Mouse (Mus musculus) forebrain, embryonic 16.5 days (tissue): ENCODE data around the gene Kdm2b. TPM values are rescaled to one million over a fixed set of nuclear protein-coding genes. Genes with fewer than 3 reads are reported as not detected.

Experiments used
- ATAC-seq: fragments of 200-750 bp; cut with Nextera tagmentation; 2 replicates; pipeline ENCODE4 v1.8.0; 2017; ENCODE audit warnings: mild to moderate bottlenecking, moderate library complexity
- H3K27ac ChIP-seq: fragments of 300-500 bp; sonication (generic); 2 replicates; pipeline ENCODE4 v1.5.1; 2014; ENCODE audit warnings: low read length, control low read depth
- H3K27me3 ChIP-seq: fragments of 300-500 bp; sonication (generic); replicated peaks from 2 replicates; pipeline ENCODE4 v1.6.1; 2014; ENCODE audit warnings: low read length; ENCODE audit not compliant: control insufficient read depth, insufficient read depth
- H3K36me3 ChIP-seq: fragments of 300-500 bp; sonication (generic); 2 replicates; pipeline ENCODE4 v1.6.1; 2014; ENCODE audit not compliant: control insufficient read depth, insufficient read depth
- H3K4me1 ChIP-seq: fragments of 300-500 bp; sonication (generic); replicated peaks from 2 replicates; pipeline ENCODE4 v1.6.1; 2014; ENCODE audit warnings: low read length; ENCODE audit not compliant: control insufficient read depth, insufficient read depth
- H3K4me2 ChIP-seq: fragments of 300-500 bp; sonication (generic); 2 replicates; pipeline ENCODE4 v1.6.1; 2014; ENCODE audit warnings: mild to moderate bottlenecking, low read length, control low read depth
- H3K4me3 ChIP-seq: fragments of 300-500 bp; sonication (generic); replicated peaks from 2 replicates; pipeline ENCODE4 v1.5.1; 2014; ENCODE audit warnings: mild to moderate bottlenecking, low read length, control low read depth
- H3K9ac ChIP-seq: fragments of 300-500 bp; sonication (generic); replicated peaks from 2 replicates; pipeline ENCODE4 v1.6.1; 2014; ENCODE audit warnings: low read depth, low read length, control low read depth
- H3K9me3 ChIP-seq: fragments of 300-500 bp; sonication (generic); 2 replicates; pipeline ENCODE4 v1.6.1; 2016; ENCODE audit warnings: low read length; ENCODE audit not compliant: control insufficient read depth
- WGBS: fragments of 180-500 bp; shearing (Covaris S2); extraction: QIAGEN DNeasy Blood & Tissue Kit; methylation state at CpG from one replicate; pipeline ENCODE4 v1.1.7; 2014; 5-methylcytosine and 5-hydroxymethylcytosine counted together
- polyA plus RNA-seq: library from polyadenylated mRNA; unstranded; fragments of >200 nt; fragmentation: Nextera tagmentation; extraction: Ambion mirVana; gene quantifications from 2 replicates; pipeline ENCODE4 v1.2.1, GENCODE M21; 2015

The Kdm2b gene
- polyA plus RNA-seq, 1 experiment from 2014 or later = 157 TPM

DNA sequence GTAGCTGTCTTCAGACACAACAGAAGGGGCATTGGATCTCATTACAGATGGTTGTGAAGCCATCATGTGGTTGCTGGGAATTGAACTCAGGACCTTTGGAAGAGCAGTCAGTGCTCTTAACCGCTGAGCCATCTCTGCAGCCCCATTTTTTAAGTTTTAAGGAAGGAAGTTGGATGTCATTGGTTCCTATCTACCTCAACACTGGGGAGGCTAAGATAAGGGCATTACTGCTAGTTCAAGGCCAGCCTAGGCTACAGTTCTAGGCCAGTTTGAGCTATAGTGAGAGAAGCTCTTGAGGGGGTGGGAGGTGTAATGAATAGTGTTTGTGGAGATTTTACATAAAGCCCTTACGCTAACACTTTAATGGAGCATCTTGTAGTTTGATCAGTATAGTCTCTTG, 126.6 kb downstream of the Kdm2b start:
- Histone ChIP-seq H3K9me3 (no peaks in the 10 kb centered on the region), H3K27me3 (no peaks in the 10 kb centered on the region), H3K4me1 (no peaks in the 10 kb centered on the region), H3K27ac (no peak overlapping the region), H3K36me3 (peaks cover 14% of the 10 kb centered on the region; the same call in 1 of the 2 replicates), H3K4me3 (no peak overlapping the region), H3K4me2 (no peak overlapping the region), H3K9ac (no peak overlapping the region)
- ATAC-seq = no peak
- WGBS = 94% methylated on average over 2 of the region's 2 CpGs

- H3K27me3 ChIP-seq = no peaks in the 10 kb centered on the region
- no peak overlapping the region for H3K27ac ChIP-seq
- 87% methylated on average over 3 of the region's 3 CpGs for WGBS
- no peak overlapping the region for H3K4me3 ChIP-seq
- H3K9ac ChIP-seq = no peak overlapping the region
- no peak overlapping the region for H3K4me2 ChIP-seq
- no peak for ATAC-seq
- no peaks in the 10 kb centered on the region for H3K9me3 ChIP-seq
- H3K4me1 ChIP-seq = peaks cover 9% of the 10 kb centered on the region
- H3K36me3 ChIP-seq = no peaks in the 10 kb centered on the region
These were observed 133.8 kb downstream of the Kdm2b start for GRCm38 (mm10) chr5:122855858-122856257.

DNA sequence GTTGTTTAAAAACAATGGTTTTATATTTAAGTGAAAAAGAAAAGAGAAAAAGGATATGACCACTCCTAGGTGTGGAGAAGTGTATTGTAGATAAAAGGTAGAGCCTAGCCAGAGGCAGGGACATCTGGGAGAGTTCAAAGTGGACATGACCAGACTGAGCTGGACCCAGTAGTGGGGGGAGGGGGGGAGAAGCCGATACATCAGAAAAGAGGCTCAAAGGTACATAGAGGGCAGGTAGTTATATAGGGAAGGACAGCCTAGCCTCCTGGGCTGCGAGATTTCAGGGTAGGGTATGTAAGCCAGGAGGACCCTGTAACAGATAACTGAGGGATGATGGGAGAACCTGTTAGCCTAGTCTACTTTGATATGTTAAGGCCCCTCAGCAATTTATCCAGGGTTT, 137.0 kb downstream of the Kdm2b start:
- Histone ChIP-seq H3K9ac (no peak overlapping the region), H3K4me3 (no peak overlapping the region), H3K4me2 (no peak overlapping the region), H3K27ac (no peak overlapping the region), H3K36me3 (no peaks in the 10 kb centered on the region), H3K27me3 (no peaks in the 10 kb centered on the region), H3K4me1 (peaks cover 22% of the 10 kb centered on the region), H3K9me3 (no peaks in the 10 kb centered on the region)
- no peak for ATAC-seq
- WGBS = 84% methylated on average over 2 of the region's 2 CpGs

DNA sequence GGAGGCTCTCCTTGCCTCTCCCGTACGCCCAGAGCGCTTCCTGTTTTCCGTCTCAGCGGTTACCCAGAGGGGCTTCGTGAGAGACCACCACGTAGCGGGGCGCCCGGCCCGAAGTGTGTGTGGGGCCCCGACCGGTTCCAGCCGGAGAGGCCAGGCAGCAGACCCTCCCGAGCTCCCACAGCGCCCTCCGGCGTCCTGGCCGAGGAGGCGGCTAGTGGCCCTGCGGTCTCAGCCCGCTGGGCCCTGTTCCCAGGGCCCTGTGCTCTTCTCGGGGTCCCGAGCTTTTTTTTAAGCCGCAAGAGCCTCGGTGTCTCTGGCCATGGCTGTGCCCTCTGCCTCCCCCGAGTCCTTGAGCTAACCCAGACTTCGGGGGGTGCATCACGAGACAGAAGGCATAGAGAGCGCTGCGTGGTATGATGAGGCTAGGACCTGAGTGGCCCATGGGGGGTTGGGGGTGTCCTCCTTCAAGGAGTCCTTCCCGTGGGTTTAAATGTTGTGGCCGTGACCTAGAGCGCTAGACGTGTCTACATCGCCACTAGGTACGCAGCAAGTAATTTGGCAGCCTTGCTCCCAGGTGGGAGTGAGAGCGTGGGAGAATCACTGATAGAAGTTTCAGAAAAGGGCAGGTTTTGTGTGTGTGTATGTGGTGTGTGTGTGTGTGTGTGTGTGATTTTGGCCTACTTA, 139.2 kb downstream of the Kdm2b start:
- ATAC-seq = peak; percentile 71
- under 1% methylated on average over 36 of the region's 38 CpGs for WGBS

DNA sequence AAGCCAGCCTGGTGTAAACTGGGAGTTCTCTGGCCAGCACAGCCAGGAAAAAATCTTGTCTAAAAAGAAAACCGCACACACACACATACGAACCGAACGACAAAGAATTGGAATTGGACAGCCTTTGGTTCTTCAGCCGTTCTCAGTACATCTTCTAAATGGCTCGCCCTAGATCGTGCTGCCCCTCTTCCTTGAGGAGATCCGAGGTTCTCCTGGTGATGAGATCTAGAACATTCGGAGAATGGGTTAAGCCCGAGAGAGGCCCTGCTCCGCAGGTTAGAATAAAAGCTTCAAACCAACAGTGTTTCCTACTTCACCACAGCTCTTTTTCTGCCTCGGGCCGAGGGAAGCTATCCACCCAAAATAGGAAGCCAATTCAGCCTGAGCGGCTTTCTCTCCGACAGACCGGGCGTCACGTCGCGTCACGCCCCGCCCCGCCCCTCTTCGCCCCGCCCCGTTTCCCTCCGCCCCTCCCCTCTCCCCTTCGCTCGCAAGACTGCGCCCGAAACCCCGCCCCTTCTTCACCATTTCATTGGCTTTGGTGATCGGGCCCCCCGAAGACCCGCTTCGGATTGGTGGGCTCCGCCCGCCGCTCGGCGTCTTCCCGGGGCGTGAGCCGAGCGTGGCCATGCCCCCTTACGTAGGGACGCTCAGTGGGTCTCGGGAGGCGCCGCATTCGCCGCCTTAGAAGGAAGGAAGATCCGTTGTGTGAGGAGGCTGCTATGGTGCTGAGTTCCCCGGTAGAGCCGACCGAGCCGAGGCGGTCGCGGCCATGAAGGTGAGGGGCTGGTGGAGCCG, 139.9 kb downstream of the Kdm2b start, which contains the start of gene Rnf34:
TSS of gene Rnf34 (plus strand) at position 528 of the 798 bp plus-strand sequence.
- H3K4me3 ChIP-seq = peak within 1 kb of the TSS; percentile 68
- H3K4me1 ChIP-seq = peaks cover 22% of the 10 kb centered on the region
- H3K36me3 ChIP-seq = no peaks in the 10 kb centered on the region
- H3K4me2 ChIP-seq = peak within 1 kb of the TSS; percentile 89
- peak within 1 kb of the TSS; percentile 92 for H3K27ac ChIP-seq
- no peaks in the 10 kb centered on the region for H3K27me3 ChIP-seq
- no peaks in the 10 kb centered on the region for H3K9me3 ChIP-seq
- under 1% methylated on average over 52 of the region's 61 CpGs for WGBS
- peak; percentile 100 for ATAC-seq
- H3K9ac ChIP-seq = peak within 1 kb of the TSS; percentile 92

More for the DNA sequence above, 139.2 kb downstream of the Kdm2b start:
- H3K36me3 ChIP-seq = no peaks in the 10 kb centered on the region
- H3K9ac ChIP-seq = peak overlapping the region; percentile 92
- peak overlapping the region; percentile 89 for H3K4me2 ChIP-seq
- peak overlapping the region; percentile 85 for H3K27ac ChIP-seq
- peaks cover 22% of the 10 kb centered on the region for H3K4me1 ChIP-seq
- no peaks in the 10 kb centered on the region for H3K9me3 ChIP-seq
- H3K27me3 ChIP-seq = no peaks in the 10 kb centered on the region
- H3K4me3 ChIP-seq = peak overlapping the region; percentile 68

DNA sequence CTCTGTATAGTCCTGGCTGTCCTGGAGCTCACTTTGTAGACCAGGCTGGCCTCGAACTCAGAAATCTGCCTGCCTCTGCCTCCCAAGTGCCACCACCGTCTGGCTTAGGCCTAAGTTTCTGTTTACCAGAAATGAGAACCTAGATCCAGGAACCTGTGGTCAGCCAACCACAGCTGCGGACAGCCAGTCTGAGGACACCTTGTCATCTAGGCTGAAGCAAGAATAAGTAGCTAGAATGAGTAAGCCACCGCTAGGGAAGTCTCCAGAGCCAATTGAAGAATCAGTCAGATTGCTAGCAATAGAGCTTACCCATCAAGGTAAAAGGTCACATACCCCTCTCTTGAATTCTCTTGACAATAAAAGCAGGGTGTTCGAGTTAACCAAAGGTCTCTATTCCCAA, 145.8 kb downstream of the Kdm2b start:
- ATAC-seq = no peak
- Histone ChIP-seq H3K27ac (no peak overlapping the region), H3K9me3 (no peaks in the 10 kb centered on the region), H3K4me2 (no peak overlapping the region), H3K4me3 (no peak overlapping the region), H3K27me3 (no peaks in the 10 kb centered on the region), H3K9ac (no peak overlapping the region), H3K36me3 (no peaks in the 10 kb centered on the region), H3K4me1 (0 out of 2 replicates have a peak, but pooled peaks cover 5% of the 10 kb centered on the region)
- 88% methylated on average over 5 of the region's 5 CpGs for WGBS

GRCm38 (mm10) chr5:122841126-122841525, 148.5 kb downstream of the Kdm2b start:
- no peaks in the 10 kb centered on the region for H3K9me3 ChIP-seq
- no peaks in the 10 kb centered on the region for H3K4me1 ChIP-seq
- ATAC-seq = no peak
- no peak overlapping the region for H3K9ac ChIP-seq
- no peak overlapping the region for H3K27ac ChIP-seq
- H3K36me3 ChIP-seq = no peaks in the 10 kb centered on the region
- no peak overlapping the region for H3K4me2 ChIP-seq
- no peaks in the 10 kb centered on the region for H3K27me3 ChIP-seq
- H3K4me3 ChIP-seq = no peak overlapping the region
- WGBS = 88% methylated on average over 2 of the region's 2 CpGs

DNA sequence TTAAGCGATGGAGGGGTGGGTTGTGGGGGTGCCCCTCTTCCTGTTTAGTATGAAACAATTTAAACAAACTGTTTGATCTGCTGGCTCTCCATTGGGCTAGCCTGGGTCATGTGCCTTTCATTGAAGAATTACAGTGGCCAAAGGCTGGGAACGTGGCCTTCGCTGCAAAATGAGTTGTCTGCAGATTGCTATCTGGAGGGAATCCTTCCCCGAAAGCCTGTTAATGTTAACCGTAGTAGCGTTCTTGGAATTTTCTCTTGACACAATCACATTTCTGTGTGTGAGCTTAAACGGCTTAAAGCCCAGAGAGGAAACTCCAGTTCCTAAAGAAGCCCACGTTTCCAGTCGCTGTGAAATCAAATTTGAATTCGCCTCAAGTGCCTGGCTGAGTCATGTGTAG, 156.6 kb downstream of the Kdm2b start:
- 81% methylated on average over 10 of the region's 10 CpGs for WGBS
- Histone ChIP-seq H3K4me3 (no peak overlapping the region), H3K4me2 (no peak overlapping the region), H3K27me3 (no peaks in the 10 kb centered on the region), H3K4me1 (no peaks in the 10 kb centered on the region), H3K27ac (no peak overlapping the region), H3K9me3 (no peaks in the 10 kb centered on the region), H3K36me3 (no peaks in the 10 kb centered on the region), H3K9ac (no peak overlapping the region)
- no peak for ATAC-seq

DNA sequence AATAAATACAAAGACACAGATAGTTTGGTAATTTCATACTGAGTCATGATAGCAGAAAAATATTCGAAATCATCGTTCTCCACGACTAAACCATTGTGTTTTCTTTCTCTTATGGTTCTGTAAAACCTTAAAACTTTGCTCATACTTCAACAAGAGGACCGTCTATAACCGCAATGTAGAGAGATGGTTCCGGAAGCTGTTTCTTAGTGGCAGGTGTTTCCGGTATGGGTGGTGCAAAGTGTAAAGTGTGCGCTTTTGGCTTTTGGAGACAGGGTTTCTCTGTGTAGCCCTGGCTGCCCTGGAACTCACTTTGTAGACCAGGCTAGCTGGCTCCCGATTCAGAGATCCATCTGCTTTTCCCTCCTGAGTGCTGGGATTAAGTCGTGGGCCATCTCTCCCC, 157.1 kb downstream of the Kdm2b start:
- no peak overlapping the region for H3K4me2 ChIP-seq
- no peak overlapping the region for H3K9ac ChIP-seq
- H3K36me3 ChIP-seq = no peaks in the 10 kb centered on the region
- no peaks in the 10 kb centered on the region for H3K9me3 ChIP-seq
- H3K27me3 ChIP-seq = no peaks in the 10 kb centered on the region
- no peaks in the 10 kb centered on the region for H3K4me1 ChIP-seq
- H3K27ac ChIP-seq = no peak overlapping the region
- 84% methylated on average over 10 of the region's 10 CpGs for WGBS
- ATAC-seq = no peak
- no peak overlapping the region for H3K4me3 ChIP-seq
